ENCODE assay signal across 20 mouse cellular contexts in genomic region chr6:75039451-75039850, GRCm38 (mm10).
DNase-seq lines count a peak whose midpoint lies in the region; ATAC-seq and TF ChIP-seq lines count a peak whose summit lies in the region.
"Had no signal": no experiment of that assay in that cellular context is flagged by ENCODE, and none has a peak within 500 bp of the region (broad histone marks: within the 10 kb centered on the region; RNA-seq: fewer than 3 reads in every experiment).

No protein-coding gene starts in this region.

- H3K27me3 ChIP-seq in heart, embryonic 11.5 days (ENCODE audit: control insufficient read depth, insufficient read depth, low read length) = no peaks in the 10 kb centered on the region
- no peaks in the 10 kb centered on the region for H3K27me3 ChIP-seq in limb, embryonic 14.5 days (ENCODE audit: control insufficient read depth, insufficient read depth, low read length)
- H3K27me3 ChIP-seq in limb, embryonic 10.5 days (ENCODE audit: low read depth, poor library complexity, severe bottlenecking) = no peaks in the 10 kb centered on the region
- no peaks in the 10 kb centered on the region for H3K27me3 ChIP-seq in midbrain, embryonic 14.5 days (ENCODE audit: control insufficient read depth, insufficient read depth, low read length)
- H3K27me3 ChIP-seq in midbrain, embryonic 13.5 days = no peaks in the 10 kb centered on the region
- H3K27me3 ChIP-seq: forebrain, embryonic 15.5 days; hindbrain, embryonic 12.5 days; hindbrain, embryonic 15.5 days; intestine, embryonic 15.5 days had no signal

- intact Hi-C loops in heart, postnatal 36 days (cut with DNase I) = no loop called here

- TF ChIP-seq POLR2A in limb, embryonic 14.5 days (IDR thresholded peaks at IDR 0.05; ENCODE audit: borderline replicate concordance, extremely low read depth, insufficient read depth, insufficient read length) = no peak

- H3K4me3 ChIP-seq in heart, embryonic 11.5 days (ENCODE audit: low read depth, low read length) = no peak overlapping the region
- H3K4me3 ChIP-seq in limb, embryonic 14.5 days (replicated peaks; ENCODE audit: low read length) = no peak overlapping the region
- H3K4me3 ChIP-seq in limb, embryonic 10.5 days = no peak overlapping the region
- no peak overlapping the region for H3K4me3 ChIP-seq in midbrain, embryonic 14.5 days (replicated peaks; ENCODE audit: low read depth, low read length)
- no peak overlapping the region for H3K4me3 ChIP-seq in midbrain, embryonic 13.5 days (replicated peaks)
- H3K4me3 ChIP-seq: forebrain, embryonic 10.5 days; forebrain, embryonic 15.5 days; hindbrain, embryonic 12.5 days; hindbrain, embryonic 15.5 days; intestine, embryonic 15.5 days had no signal

- no peak for DNase-seq in heart, postnatal 36 days
- no peak for DNase-seq in limb, embryonic 14.5 days (ENCODE audit: low spot score)
- DNase-seq in limb, embryonic 10.5 days (ENCODE audit: low spot score) = no peak
- DNase-seq in midbrain, embryonic 14.5 days = no peak
- DNase-seq: adrenal gland, adult 2 months; adrenal gland, postnatal 14 days; cerebellum, adult 11 months; cerebellum, adult 2 months; cerebellum, adult 9-11 months; cerebellum, postnatal 25 days; gastrocnemius, postnatal 25 days; heart, adult 18-20 months had no signal

- H3K9me3 ChIP-seq in heart, embryonic 11.5 days (replicated peaks; ENCODE audit: control insufficient read depth, low read length) = no peaks in the 10 kb centered on the region
- H3K9me3 ChIP-seq in limb, embryonic 14.5 days (ENCODE audit: control insufficient read depth, low read length) = no peaks in the 10 kb centered on the region
- H3K9me3 ChIP-seq in limb, embryonic 10.5 days (replicated peaks) = no peaks in the 10 kb centered on the region
- H3K9me3 ChIP-seq in midbrain, embryonic 14.5 days (ENCODE audit: control insufficient read depth, low read length) = no peaks in the 10 kb centered on the region
- H3K9me3 ChIP-seq in midbrain, embryonic 13.5 days = no peaks in the 10 kb centered on the region
- H3K9me3 ChIP-seq: forebrain, embryonic 10.5 days; forebrain, embryonic 15.5 days; hindbrain, embryonic 12.5 days; hindbrain, embryonic 15.5 days; intestine, embryonic 15.5 days had no signal

- 0 out of 2 replicates have a peak, but pooled peaks have one; percentile 57 for ATAC-seq in heart, embryonic 11.5 days (replicated peaks; ENCODE audit: insufficient number of reproducible peaks, low FRiP score, low TSS enrichment)
- ATAC-seq in limb, embryonic 14.5 days (ENCODE audit: low FRiP score, low read depth) = 0 out of 2 replicates have a peak, but pooled peaks have one; percentile 41
- peak; percentile 31; the same call in 1 of the 2 replicates for ATAC-seq in midbrain, embryonic 14.5 days (ENCODE audit: low FRiP score, low TSS enrichment)
- ATAC-seq in midbrain, embryonic 13.5 days = no peak
- ATAC-seq: CD4-positive, CD25-positive, alpha-beta regulatory T cell, adult 4 months; forebrain, embryonic 15.5 days; intestine, embryonic 15.5 days had no signal

- H3K4me1 ChIP-seq in heart, embryonic 11.5 days (ENCODE audit: control insufficient read depth, insufficient read depth, low read length) = no peaks in the 10 kb centered on the region
- no peaks in the 10 kb centered on the region for H3K4me1 ChIP-seq in limb, embryonic 14.5 days (ENCODE audit: control insufficient read depth, insufficient read depth, low read length)
- no peaks in the 10 kb centered on the region for H3K4me1 ChIP-seq in limb, embryonic 10.5 days
- no peaks in the 10 kb centered on the region for H3K4me1 ChIP-seq in midbrain, embryonic 14.5 days (ENCODE audit: control insufficient read depth, insufficient read depth, low read length)
- H3K4me1 ChIP-seq in midbrain, embryonic 13.5 days (replicated peaks) = 0 out of 2 replicates have a peak, but pooled peaks cover 4% of the 10 kb centered on the region
- H3K4me1 ChIP-seq: forebrain, embryonic 15.5 days; hindbrain, embryonic 12.5 days; intestine, embryonic 15.5 days had no signal

- H3K4me2 ChIP-seq in heart, embryonic 11.5 days = no peak overlapping the region
- no peak overlapping the region for H3K4me2 ChIP-seq in limb, embryonic 14.5 days (replicated peaks; ENCODE audit: low read depth, low read length, severe bottlenecking)
- H3K4me2 ChIP-seq in midbrain, embryonic 14.5 days (ENCODE audit: low read length) = no peak overlapping the region
- H3K4me2 ChIP-seq in midbrain, embryonic 13.5 days (replicated peaks) = no peak overlapping the region
- H3K4me2 ChIP-seq: forebrain, embryonic 15.5 days; hindbrain, embryonic 12.5 days; hindbrain, embryonic 15.5 days; intestine, embryonic 15.5 days had no signal

- no peak overlapping the region for H3K27ac ChIP-seq in heart, embryonic 11.5 days (ENCODE audit: low read depth, low read length)
- H3K27ac ChIP-seq in limb, embryonic 14.5 days (replicated peaks; ENCODE audit: low read depth, low read length) = no peak overlapping the region
- no peak overlapping the region for H3K27ac ChIP-seq in limb, embryonic 10.5 days
- no peak overlapping the region for H3K27ac ChIP-seq in midbrain, embryonic 14.5 days (replicated peaks; ENCODE audit: low read depth, low read length)
- no peak overlapping the region for H3K27ac ChIP-seq in midbrain, embryonic 13.5 days
- H3K27ac ChIP-seq: forebrain, embryonic 10.5 days; forebrain, embryonic 15.5 days; hindbrain, embryonic 12.5 days; hindbrain, embryonic 15.5 days; intestine, embryonic 15.5 days had no signal

- H3K9ac ChIP-seq in heart, embryonic 11.5 days (ENCODE audit: low read depth, low read length) = no peak overlapping the region
- H3K9ac ChIP-seq in limb, embryonic 14.5 days (ENCODE audit: low read depth, low read length, severe bottlenecking) = no peak overlapping the region
- H3K9ac ChIP-seq in midbrain, embryonic 14.5 days (replicated peaks; ENCODE audit: low read length) = no peak overlapping the region
- no peak overlapping the region for H3K9ac ChIP-seq in midbrain, embryonic 13.5 days (replicated peaks)
- H3K9ac ChIP-seq: forebrain, embryonic 15.5 days; hindbrain, embryonic 12.5 days; hindbrain, embryonic 15.5 days; intestine, embryonic 15.5 days had no signal

- H3K36me3 ChIP-seq in heart, embryonic 11.5 days (ENCODE audit: control insufficient read depth, insufficient read depth, low read length) = no peaks in the 10 kb centered on the region
- H3K36me3 ChIP-seq in limb, embryonic 14.5 days (ENCODE audit: control insufficient read depth, insufficient read depth, low read length) = no peaks in the 10 kb centered on the region
- H3K36me3 ChIP-seq in limb, embryonic 10.5 days = no peaks in the 10 kb centered on the region
- H3K36me3 ChIP-seq in midbrain, embryonic 14.5 days (ENCODE audit: control insufficient read depth, insufficient read depth, low read length) = no peaks in the 10 kb centered on the region
- no peaks in the 10 kb centered on the region for H3K36me3 ChIP-seq in midbrain, embryonic 13.5 days
- H3K36me3 ChIP-seq: forebrain, embryonic 10.5 days; forebrain, embryonic 15.5 days; hindbrain, embryonic 12.5 days; hindbrain, embryonic 15.5 days; intestine, embryonic 15.5 days had no signal

- WGBS in heart, embryonic 11.5 days (ENCODE audit: insufficient replicate concordance) = 78% methylated on average over 2 of the region's 2 CpGs
- 89% methylated on average over 2 of the region's 2 CpGs for WGBS in limb, embryonic 14.5 days
- WGBS in limb, embryonic 10.5 days = 96% methylated on average over 2 of the region's 2 CpGs
- 89% methylated on average over 2 of the region's 2 CpGs for WGBS in midbrain, embryonic 14.5 days
- 84% methylated on average over 2 of the region's 2 CpGs for WGBS in midbrain, embryonic 13.5 days
